Mouse (Mus musculus): ENCODE data around the gene Ms4a12. TPM values are rescaled to one million over a fixed set of nuclear protein-coding genes. Genes with fewer than 3 reads are reported as not detected.

Ms4a12 gene
- polyA plus RNA-seq (2014; fragmentation: Illumina TruSeq; extraction: RNeasy Lipid Tissue Mini Kit (QIAGEN cat#74804); ENCODE audit: low read depth, low replicate concordance): not detected

GRCm38 (mm10) chr19:11232348-11232747 is at the start of gene Ms4a12:
TSS of gene Ms4a12 (minus strand) at chr19:11232448.

DNA sequence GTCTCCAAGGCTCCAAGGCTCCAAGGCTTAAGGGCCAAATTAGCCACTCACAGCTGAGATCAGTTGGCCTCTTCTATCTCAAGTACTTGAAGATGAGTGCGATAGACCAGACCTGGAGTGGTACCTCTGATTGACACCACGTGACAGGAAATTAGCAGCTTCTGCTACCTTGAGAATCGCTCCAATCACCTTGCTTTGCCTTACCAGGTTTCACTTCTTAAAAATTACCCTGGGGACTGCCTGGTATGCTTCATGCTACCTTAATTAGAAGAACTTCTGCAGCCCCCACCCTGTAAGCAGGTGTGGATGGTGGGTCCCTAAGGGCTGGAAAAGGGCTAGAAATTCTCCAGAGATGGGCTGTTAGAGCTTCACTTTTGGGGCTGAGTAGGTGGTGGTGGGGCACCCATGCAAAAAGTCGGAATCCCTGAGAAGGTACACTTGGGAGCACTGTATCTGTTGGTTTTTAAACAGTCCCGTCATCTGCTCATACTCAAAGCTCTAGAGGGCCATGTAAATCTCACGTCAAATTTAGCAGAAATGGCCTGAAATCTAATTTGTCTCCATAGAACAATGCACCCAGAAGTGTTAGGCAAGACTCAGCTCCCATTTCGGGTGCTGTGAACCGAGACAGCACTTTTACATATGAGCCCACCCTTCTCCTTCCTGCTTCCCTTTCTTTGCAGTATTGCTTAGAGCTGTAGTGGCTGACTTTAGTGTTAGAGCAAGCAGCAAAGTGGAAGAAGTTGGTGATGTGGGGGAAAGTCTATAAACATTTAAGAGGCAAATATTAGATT is 34.0 kb upstream of the Ms4a12 start, which contains the start of gene Ms4a1:
Gene Ms4a1, minus strand, starts transcription at position 190 of the 794 bp plus-strand sequence.

GRCm38 (mm10) chr19:11196546-11196945 is 35.7 kb downstream of the Ms4a12 start, which contains the start of gene Ms4a13:
TSS of gene Ms4a13 (minus strand) at chr19:11196737.

GRCm38 (mm10) chr19:11165172-11165571 is 67.1 kb downstream of the Ms4a12 start, which contains the start of gene 1700025F22Rik:
TSS of gene 1700025F22Rik (minus strand) at chr19:11165320.

Other genes with a start within 250 kb of the Ms4a12 start
- not detected for gene Ms4a15, start 239.2 kb downstream of the Ms4a12 start, polyA plus RNA-seq (2014; fragmentation: Illumina TruSeq; extraction: RNeasy Lipid Tissue Mini Kit (QIAGEN cat#74804); ENCODE audit: low read depth, low replicate concordance)
- not detected for gene Ms4a18, start 214.4 kb downstream of the Ms4a12 start, polyA plus RNA-seq (2014; fragmentation: Illumina TruSeq; extraction: RNeasy Lipid Tissue Mini Kit (QIAGEN cat#74804); ENCODE audit: low read depth, low replicate concordance)
- 5.2 TPM for gene Ms4a8a, start 151.3 kb downstream of the Ms4a12 start, polyA plus RNA-seq (2014; fragmentation: Illumina TruSeq; extraction: RNeasy Lipid Tissue Mini Kit (QIAGEN cat#74804); ENCODE audit: low read depth, low replicate concordance)
- gene 1700017D01Rik, start 101.6 kb downstream of the Ms4a12 start, polyA plus RNA-seq (2014; fragmentation: Illumina TruSeq; extraction: RNeasy Lipid Tissue Mini Kit (QIAGEN cat#74804); ENCODE audit: low read depth, low replicate concordance): 4.1 TPM
- 3.5 TPM for gene 1700025F22Rik, start 67.1 kb downstream of the Ms4a12 start, polyA plus RNA-seq (2014; fragmentation: Illumina TruSeq; extraction: RNeasy Lipid Tissue Mini Kit (QIAGEN cat#74804); ENCODE audit: low read depth, low replicate concordance)
- 2.7 TPM for gene Ms4a13, start 35.7 kb downstream of the Ms4a12 start, polyA plus RNA-seq (2014; fragmentation: Illumina TruSeq; extraction: RNeasy Lipid Tissue Mini Kit (QIAGEN cat#74804); ENCODE audit: low read depth, low replicate concordance)
- 0.27 TPM for gene Ms4a1, start 33.8 kb upstream of the Ms4a12 start, polyA plus RNA-seq (2014; fragmentation: Illumina TruSeq; extraction: RNeasy Lipid Tissue Mini Kit (QIAGEN cat#74804); ENCODE audit: low read depth, low replicate concordance)
- gene Ms4a5, start 51.4 kb upstream of the Ms4a12 start, polyA plus RNA-seq (2014; fragmentation: Illumina TruSeq; extraction: RNeasy Lipid Tissue Mini Kit (QIAGEN cat#74804); ENCODE audit: low read depth, low replicate concordance): 6.4 TPM
- 7.3 TPM for gene Ms4a14, start 82.0 kb upstream of the Ms4a12 start, polyA plus RNA-seq (2014; fragmentation: Illumina TruSeq; extraction: RNeasy Lipid Tissue Mini Kit (QIAGEN cat#74804); ENCODE audit: low read depth, low replicate concordance)
- gene Ms4a7, start 103.7 kb upstream of the Ms4a12 start, polyA plus RNA-seq (2014; fragmentation: Illumina TruSeq; extraction: RNeasy Lipid Tissue Mini Kit (QIAGEN cat#74804); ENCODE audit: low read depth, low replicate concordance): 9.0 TPM
- gene Ms4a4a, start 143.1 kb upstream of the Ms4a12 start, polyA plus RNA-seq (2014; fragmentation: Illumina TruSeq; extraction: RNeasy Lipid Tissue Mini Kit (QIAGEN cat#74804); ENCODE audit: low read depth, low replicate concordance): 6.6 TPM
- gene Ms4a4c, start 172.3 kb upstream of the Ms4a12 start, polyA plus RNA-seq (2014; fragmentation: Illumina TruSeq; extraction: RNeasy Lipid Tissue Mini Kit (QIAGEN cat#74804); ENCODE audit: low read depth, low replicate concordance): 1.2 TPM
- 4.1 TPM for gene Ms4a4b, start 211.1 kb upstream of the Ms4a12 start, polyA plus RNA-seq (2014; fragmentation: Illumina TruSeq; extraction: RNeasy Lipid Tissue Mini Kit (QIAGEN cat#74804); ENCODE audit: low read depth, low replicate concordance)
- gene Ms4a6c, start 236.9 kb upstream of the Ms4a12 start, polyA plus RNA-seq (2014; fragmentation: Illumina TruSeq; extraction: RNeasy Lipid Tissue Mini Kit (QIAGEN cat#74804); ENCODE audit: low read depth, low replicate concordance): 12.9 TPM

Measured in adipose tissue, adult 10 weeks (tissue).